Mouse (Mus musculus) mesoderm, embryonic 11.5 days (tissue): ENCODE measurements around the gene Lhx2.

Experiments used
- DNase-seq: peaks from one replicate; pipeline ENCODE4 v3.0.0-alpha.2; 2012; ENCODE audit warnings: low read depth, low spot score

The Lhx2 gene

DNA sequence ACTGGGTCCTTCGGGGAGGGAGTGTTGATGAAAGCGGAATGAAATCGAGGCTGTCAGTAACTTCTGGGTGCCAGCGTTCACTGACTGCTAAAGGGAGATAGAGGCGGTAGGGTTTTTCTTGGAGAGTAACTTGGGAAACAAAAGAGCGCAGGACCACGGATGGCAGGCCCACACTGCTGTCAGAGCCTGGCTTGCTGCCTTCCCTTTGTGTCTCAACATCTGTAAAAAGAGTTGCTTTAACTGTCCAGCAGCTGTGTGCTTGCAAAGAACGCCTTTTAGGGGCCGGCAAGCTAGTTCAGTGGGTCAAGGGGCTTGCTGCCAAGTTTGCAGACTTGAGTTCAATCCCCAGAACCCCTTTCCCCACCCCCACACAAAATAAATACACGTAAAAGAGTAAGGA lies 20.1 kb downstream of the Lhx2 start:
- no peak for DNase-seq

DNA sequence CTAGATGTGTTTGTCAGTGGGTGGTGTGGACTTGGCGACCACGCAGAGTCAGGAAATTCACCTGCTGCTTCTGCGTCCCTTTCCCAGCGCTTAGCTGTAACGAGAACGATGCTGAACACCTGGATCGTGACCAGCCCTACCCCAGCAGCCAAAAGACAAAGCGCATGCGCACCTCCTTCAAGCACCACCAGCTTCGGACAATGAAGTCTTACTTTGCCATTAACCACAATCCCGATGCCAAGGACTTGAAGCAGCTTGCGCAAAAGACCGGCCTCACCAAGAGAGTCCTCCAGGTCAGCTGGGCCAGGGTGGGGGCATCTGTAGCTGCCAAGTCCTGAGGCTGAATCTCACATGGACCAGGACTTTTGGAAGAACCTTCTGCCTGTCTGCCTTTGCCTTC lies 20.7 kb downstream of the Lhx2 start:
- DNase-seq = no peak

- DNase-seq = no peak
These were observed 27.1 kb downstream of the Lhx2 start for GRCm38 (mm10) chr2:38366222-38366621.

DNA sequence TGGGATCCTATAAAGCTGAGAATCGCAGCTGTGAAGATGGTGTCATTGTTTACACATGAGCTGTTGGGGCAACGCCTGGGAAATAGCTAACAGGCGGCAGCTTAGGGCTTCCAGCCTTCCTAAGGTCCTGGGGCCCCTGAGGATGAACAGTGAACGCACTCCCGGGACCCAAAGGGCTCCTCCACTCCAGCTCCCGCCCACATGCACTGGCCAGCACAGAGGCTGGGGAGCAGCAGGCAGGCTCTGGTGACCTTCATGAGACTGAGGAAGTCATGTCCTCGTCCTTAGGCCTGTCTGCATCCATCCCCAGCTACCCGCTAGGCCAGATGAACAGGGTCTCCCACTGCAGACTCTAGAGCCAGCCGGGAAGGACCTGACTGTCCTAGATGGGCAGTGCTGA lies 27.9 kb downstream of the Lhx2 start:
- DNase-seq = no peak

- no peak for DNase-seq
These were observed 28.8 kb downstream of the Lhx2 start for GRCm38 (mm10) chr2:38367852-38368251.

- DNase-seq = peak; percentile 68
These were observed 29.8 kb downstream of the Lhx2 start for GRCm38 (mm10) chr2:38368746-38369330.

DNA sequence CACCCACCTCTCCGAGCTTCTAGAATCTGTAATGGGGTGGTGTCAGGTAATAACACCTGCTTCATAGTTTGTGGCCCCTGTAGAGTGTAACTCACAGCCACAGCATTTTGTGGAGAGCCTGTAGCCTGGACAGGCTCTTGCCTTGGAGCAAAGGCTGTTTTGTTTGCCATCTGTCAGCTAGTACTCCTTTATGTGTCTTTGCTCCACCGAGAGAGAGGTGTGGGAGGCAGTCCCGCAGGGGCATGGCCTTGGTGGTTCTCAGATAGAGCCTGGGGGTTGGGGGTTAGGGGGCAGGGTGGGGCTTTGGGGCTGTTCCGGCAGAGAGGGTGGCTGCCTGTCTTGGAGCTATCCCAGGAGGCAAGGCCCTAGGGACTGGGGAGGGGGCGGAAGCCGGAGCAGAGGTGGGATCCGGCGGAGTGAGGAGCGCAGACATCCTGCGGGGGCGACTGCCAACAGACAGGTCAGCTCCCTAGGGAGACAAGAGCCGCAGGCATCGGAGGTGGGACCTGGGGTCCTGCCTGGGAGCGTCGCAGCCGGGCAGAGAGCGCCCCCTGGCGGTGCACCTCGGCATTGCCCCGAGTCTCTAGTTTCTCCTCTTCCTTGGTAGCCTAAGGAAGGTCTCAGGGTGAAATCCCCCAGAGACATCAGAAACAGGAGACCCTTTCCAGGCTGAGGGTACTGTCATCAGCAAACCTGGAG lies 36.7 kb downstream of the Lhx2 start:
- DNase-seq = peak; percentile 72

GRCm38 (mm10) chr2:38377254-38377653 lies 38.2 kb downstream of the Lhx2 start:
- DNase-seq = no peak

DNA sequence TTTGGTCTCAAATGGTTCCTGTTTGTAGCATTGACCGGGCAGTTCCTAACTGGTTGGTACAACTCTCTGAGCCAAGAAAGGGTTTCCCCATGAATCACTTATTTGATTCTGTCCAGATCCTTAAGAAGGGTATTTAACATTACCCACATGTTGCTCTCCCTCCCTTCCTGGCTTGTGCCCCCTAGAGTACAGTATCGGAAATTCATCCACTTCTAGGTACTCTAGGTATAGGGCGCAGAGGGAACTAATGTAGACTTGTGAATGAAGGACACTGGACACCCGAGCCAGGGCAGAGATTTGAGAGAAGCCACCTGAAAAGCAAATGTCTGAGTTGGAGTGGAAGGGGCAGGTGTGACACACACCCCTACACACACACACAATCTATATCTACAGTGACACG lies 39.3 kb downstream of the Lhx2 start:
- no peak for DNase-seq

DNA sequence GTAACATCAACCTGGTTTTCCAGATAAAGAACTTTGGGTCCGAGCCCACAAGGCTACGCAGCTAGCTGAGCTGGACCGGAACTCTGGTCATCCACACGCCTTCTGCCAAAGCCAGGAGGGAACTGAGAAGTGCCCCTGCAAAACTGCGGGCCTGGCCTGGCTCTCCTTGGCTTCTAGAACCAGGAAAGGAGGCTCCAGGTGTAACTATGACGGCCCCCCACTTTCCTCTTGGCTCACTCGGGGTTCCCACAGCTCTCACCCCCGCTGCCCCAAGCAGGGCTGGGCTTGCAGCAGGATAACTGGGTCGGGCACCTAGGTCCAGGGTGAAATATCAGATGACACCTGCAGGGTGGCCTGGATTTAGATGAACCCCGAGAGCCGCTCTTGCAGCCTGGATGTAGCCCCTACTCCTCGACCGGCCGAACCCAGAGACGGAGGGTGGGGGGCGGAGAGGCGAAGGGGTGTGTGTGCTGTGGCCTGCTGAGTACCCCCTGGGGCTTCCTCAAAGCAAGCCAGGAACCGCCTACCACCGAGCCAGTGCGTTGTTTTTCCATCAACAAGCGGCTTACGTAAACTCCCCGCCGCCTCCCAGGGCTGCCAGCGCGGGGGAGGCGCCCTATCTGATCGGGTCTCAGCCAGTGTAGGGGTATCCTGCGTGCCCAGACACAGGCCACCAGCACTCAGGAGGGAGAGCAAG lies 39.9 kb downstream of the Lhx2 start:
- no peak for DNase-seq

DNA sequence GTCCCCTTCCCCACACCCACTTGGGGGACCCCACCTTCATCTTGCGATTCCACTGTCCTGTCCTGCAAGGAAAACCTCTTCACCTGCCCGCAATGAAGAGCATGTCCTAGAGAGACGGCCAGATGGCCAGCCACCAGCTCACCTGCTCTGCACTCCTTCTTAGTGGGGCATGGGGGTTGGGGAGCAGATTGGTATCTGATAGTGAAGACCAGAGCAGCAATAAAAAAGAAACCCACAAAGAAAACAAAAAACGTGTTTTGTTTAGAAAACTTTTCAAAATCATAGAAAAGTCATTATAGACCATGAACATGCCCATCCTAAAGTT lies 40.4 kb downstream of the Lhx2 start:
- no peak for DNase-seq

- no peak for DNase-seq
These were observed 41.3 kb downstream of the Lhx2 start for GRCm38 (mm10) chr2:38380136-38381083.

DNA sequence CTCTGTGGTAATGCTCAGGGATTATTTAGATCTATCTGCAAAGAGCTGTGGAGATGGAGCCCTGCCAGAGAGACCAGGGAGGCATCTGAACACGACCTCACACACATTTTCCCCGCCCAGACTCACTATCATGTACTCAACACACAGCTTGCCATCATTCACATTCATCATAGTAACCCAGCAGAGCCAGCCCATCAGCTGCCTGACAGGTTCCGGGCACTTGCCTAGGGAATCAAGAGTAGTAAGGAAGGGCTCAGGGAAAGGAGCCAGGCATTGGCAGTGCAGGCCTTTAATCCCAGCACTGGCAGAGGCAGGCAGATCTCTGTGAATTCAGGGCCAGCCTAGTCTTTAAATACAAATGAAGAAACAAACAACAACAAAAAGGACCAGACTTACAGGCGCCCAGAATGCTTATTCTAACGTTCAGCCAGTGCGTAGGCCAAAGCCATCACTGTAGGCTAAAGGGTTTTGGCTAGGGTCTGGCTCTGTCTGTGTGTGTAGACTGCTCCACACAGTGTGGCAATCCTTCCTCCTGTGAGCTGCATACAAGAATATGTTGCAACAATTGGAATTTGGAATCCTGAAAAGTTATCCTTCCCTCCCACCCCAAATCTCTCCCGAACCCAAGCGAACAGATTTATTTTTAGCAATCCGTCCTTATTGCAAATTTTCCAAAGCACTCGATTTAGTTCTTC lies 48.6 kb downstream of the Lhx2 start:
- no peak for DNase-seq

DNA sequence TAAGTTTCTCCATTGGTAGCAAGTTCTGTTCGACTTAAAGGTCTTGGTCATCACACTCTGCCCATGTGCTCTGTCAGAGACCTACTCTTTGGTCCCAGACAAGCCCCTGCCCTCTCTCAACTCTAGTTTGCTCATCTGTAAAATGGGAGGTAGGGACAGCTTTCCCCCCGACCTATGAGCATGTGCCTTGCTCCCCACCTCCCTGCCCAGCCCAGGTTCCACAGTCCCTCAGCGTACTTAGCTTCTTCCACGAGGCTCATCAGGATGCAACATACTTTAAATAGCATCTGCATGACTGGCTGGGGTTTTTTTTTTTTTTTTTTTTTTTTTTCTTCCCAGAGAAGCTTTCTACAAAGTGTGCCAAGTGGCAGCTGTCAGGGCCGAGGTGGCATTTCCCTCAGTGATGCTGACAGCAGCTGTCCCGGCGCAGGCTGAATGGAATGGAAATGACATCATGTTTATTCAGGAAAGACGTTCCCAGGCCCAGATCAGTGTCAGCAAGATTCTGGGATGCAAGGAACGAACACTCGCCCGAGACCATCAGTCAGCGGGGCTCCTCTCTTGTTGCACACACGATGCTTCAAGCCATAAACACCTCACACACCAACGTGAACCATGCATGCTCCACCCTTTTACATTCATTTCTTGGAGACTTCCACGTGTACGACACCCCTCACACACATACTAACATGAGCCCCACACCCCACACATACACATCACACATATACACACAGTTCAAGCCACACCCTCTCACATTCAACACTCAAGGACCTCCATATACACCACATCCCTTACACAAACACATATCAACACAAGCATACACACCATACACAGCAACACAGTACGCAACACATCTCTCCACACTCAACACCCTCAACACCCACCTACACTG lies 56.1 kb downstream of the Lhx2 start:
- DNase-seq = no peak

DNA sequence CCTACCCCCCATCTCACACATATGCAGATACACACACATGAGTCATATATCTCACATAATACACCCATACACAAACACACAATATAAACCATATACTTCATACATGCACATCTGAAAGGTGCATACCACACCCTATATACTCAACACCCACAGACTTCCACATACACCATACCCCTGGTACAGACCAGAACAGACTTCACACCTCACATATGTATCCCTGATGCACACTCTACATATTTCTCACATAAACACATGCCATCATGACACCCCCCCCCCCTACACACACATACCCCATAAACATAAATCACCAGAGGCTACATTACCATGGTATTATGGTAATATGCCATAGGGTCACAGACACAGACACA lies 56.8 kb downstream of the Lhx2 start:
- DNase-seq = no peak

DNA sequence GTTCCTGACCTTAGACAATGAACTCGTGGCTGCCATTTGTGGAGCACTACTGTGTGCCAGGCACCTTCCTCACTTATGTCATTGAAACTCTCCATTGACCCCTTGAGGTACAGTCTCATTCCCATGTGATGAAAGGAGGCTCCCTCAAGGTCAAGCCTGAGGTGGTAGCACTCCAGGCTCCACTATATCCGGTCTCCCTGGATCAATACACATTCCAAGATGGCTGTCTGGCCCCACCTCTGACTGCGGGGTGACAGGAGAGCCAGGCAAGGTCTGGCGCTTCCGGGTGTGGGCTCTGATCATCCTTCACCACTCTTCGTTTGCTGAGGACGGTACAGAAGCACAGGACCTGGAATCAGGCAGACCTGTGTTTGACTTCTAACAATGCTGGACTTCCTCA lies 58.2 kb downstream of the Lhx2 start:
- no peak for DNase-seq

DNA sequence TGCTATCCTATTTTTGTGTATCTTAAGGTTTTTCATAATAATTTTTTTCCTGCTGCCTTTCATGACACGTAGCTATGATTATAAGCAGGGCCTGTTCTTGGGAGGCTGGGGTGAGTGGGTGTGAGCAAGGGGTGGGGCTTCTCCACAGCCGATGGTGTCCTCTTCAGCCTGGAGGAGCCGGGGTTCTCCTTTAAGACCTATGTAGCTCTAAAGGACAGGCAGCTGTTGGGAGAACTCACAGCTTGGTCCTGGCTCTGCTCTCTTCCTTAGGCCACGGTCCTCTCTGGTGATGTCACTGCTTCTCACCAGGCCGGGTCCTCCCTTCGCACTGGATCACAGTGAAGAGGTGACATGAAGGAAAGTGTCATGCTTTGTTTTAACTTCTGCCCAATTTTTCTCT lies 58.8 kb downstream of the Lhx2 start:
- no peak for DNase-seq

DNA sequence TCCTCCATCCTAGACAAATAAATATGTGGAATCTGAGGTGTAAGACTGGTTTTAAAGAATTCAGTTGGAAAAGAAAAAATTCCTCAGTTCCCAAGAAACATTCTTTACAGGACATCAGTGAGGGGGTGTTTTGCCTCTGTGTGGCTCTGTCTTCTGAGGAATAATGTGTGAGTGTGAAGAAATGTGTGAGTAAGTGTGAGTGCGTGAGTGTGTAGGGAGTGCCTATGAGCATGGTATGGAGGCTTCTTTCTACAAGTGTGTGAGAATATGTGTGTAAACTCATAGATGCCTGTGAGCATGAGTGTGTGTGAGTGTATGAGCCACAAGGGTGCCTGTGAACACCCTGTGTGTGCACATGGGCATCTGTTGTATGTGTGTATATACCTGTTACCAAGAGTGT lies 63.5 kb downstream of the Lhx2 start:
- no peak for DNase-seq

GRCm38 (mm10) chr2:38403231-38403630 lies 64.2 kb downstream of the Lhx2 start:
- no peak for DNase-seq

GRCm38 (mm10) chr2:38404007-38404596 lies 65.0 kb downstream of the Lhx2 start:
- peak; percentile 30 for DNase-seq
